Mouse (Mus musculus): ENCODE measurements around the gene Prorsd1. TPM values are rescaled to one million over a fixed set of nuclear protein-coding genes. Genes with fewer than 3 reads are reported as not detected.
"Not testable (repeated sequence)": the region's sequence is repeated elsewhere in the genome, so short reads cannot be mapped to it uniquely, and the experiment has no call there.

Gene Prorsd1
- polyA plus RNA-seq, 1 experiment = 9.3 TPM

- H3K4me3 ChIP-seq (ENCODE audit: insufficient read depth, poor library complexity, severe bottlenecking) = peak overlapping the region; percentile 99
- TF ChIP-seq MYOG (IDR thresholded peaks at IDR 0.05; ENCODE audit: control insufficient read depth, extremely low read depth, insufficient read length) = no peak
- no peak for TF ChIP-seq MYOD1 (IDR thresholded peaks at IDR 0.05; ENCODE audit: control insufficient read depth, insufficient read length, low read depth)
- no peak for TF ChIP-seq CTCF (IDR thresholded peaks at IDR 0.05; ENCODE audit: control insufficient read depth, insufficient read depth, insufficient read length)
- TF ChIP-seq FOSL1 (IDR thresholded peaks at IDR 0.05; ENCODE audit: insufficient read depth, low read length, poor library complexity, severe bottlenecking) = no peak
- TF ChIP-seq CEBPB (IDR thresholded peaks at IDR 0.05; ENCODE audit: low read depth) = no peak
- H3K79me2 ChIP-seq (ENCODE audit: control insufficient read depth, insufficient read depth) = peaks cover 24% of the 10 kb centered on the region
- H3K27me3 ChIP-seq (ENCODE audit: control insufficient read depth, insufficient read depth, insufficient read length) = no peaks in the 10 kb centered on the region
- H3K79me3 ChIP-seq (ENCODE audit: low read depth) = peaks cover 17% of the 10 kb centered on the region
- H3K36me3 ChIP-seq (ENCODE audit: control insufficient read depth, insufficient read depth) = peaks cover 36% of the 10 kb centered on the region
- H3ac ChIP-seq (ENCODE audit: control insufficient read depth, insufficient read length, low read depth) = peak overlapping the region; percentile 74
Measured at GRCm38 (mm10) chr11:29548504-29549424, 33.9 kb upstream of the Prorsd1 start.

DNA sequence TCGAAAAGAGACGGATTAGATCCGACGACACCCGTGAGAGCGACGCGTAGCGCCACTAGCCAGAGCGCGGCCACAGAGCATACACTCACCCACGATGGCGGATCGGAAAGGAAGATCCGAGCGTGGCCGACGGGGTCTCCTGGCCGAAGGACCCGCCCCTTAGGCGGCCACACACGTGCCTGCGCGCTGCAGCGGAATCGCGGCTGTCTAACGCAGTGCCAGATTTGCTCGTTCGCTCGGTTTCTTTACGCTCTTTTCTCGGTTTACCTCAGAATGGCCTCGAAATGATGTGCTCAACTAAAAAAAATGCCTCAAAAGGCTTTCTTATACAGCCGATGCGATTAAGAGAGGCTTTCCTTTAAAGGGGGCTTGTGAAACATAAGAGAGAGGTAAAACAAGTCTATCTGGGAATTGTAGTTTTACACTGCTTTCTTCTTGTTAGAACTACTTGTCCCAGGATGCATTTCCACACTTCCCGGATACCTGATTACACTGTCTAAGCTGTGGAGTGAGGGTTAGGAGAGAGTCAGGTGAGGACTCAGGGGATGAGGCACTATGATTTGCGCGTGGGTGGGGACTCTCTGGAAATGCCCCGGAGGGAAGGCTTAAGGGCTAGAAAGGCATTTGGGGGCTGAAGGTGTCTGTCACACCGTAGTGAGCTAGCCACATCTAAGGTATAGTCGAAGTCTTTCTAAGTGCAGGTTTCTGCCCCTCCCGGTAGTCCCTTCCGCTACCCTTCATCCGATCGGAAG, 33.1 kb upstream of the Prorsd1 start, which contains the start of the genes Clhc1 and Rps27a:
Clhc1 (plus strand) TSS at position 199 of the 752 bp plus-strand sequence.
Rps27a (minus strand) TSS at position 358 of the 752 bp plus-strand sequence.
- H3ac ChIP-seq (ENCODE audit: control insufficient read depth, insufficient read length, low read depth) = peak within 1 kb of the TSS; percentile 94
- H3K79me2 ChIP-seq (ENCODE audit: control insufficient read depth, insufficient read depth) = peaks cover 24% of the 10 kb centered on the region
- H3K36me3 ChIP-seq (ENCODE audit: control insufficient read depth, insufficient read depth) = peaks cover 43% of the 10 kb centered on the region
- H3K4me3 ChIP-seq (ENCODE audit: insufficient read depth, poor library complexity, severe bottlenecking) = peak within 1 kb of the TSS; percentile 99
- TF ChIP-seq MAX (IDR thresholded peaks at IDR 0.05) = peak; percentile 100
- no peak for TF ChIP-seq CEBPB (IDR thresholded peaks at IDR 0.05; ENCODE audit: low read depth)
- H3K79me3 ChIP-seq (ENCODE audit: low read depth) = peaks cover 17% of the 10 kb centered on the region
- no peaks in the 10 kb centered on the region for H3K27me3 ChIP-seq (ENCODE audit: control insufficient read depth, insufficient read depth, insufficient read length)

DNA sequence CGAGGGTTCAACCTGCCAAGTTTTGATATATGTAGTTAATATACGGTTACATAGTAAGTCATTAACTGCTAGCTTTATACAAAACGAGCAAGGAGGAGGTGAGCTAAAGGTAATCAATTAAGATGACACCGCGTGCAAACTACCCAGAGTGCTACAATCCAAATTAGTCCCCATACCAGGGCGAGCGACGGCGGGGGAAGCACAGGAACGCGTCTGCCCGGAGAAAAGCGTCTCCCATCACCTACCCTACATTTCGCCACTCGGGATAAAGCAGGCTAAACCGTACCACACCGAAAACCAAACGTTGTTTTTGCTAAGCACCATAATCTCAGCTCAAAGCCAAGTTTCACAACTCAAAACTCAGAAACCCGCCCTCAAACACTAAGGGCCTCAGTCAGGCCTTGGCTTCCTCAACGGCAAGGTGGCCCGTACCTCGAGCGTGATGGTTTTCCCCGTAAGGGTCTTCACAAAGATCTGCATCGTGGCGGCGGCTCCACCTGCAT, 32.5 kb upstream of the Prorsd1 start:
- no peaks in the 10 kb centered on the region for H3K27me3 ChIP-seq (ENCODE audit: control insufficient read depth, insufficient read depth, insufficient read length)
- peaks cover 24% of the 10 kb centered on the region for H3K79me2 ChIP-seq (ENCODE audit: control insufficient read depth, insufficient read depth)
- H3K36me3 ChIP-seq (ENCODE audit: control insufficient read depth, insufficient read depth) = peaks cover 49% of the 10 kb centered on the region
- peak overlapping the region; percentile 99 for H3K4me3 ChIP-seq (ENCODE audit: insufficient read depth, poor library complexity, severe bottlenecking)
- TF ChIP-seq CEBPB (IDR thresholded peaks at IDR 0.05; ENCODE audit: low read depth) (no peak), MAX (IDR thresholded peaks at IDR 0.05) (no peak), MYOD1 (IDR thresholded peaks at IDR 0.05; ENCODE audit: control insufficient read depth, insufficient read length, low read depth) (no peak), MYOG (IDR thresholded peaks at IDR 0.05; ENCODE audit: control insufficient read depth, extremely low read depth, insufficient read length) (no peak), USF1 (IDR thresholded peaks at IDR 0.05; ENCODE audit: low read depth) (no peak), FOSL1 (IDR thresholded peaks at IDR 0.05; ENCODE audit: insufficient read depth, low read length, poor library complexity, severe bottlenecking) (no peak), CTCF (IDR thresholded peaks at IDR 0.05; ENCODE audit: control insufficient read depth, insufficient read depth, insufficient read length) (no peak)
- H3ac ChIP-seq (ENCODE audit: control insufficient read depth, insufficient read length, low read depth) = peak overlapping the region; percentile 94
- H3K79me3 ChIP-seq (ENCODE audit: low read depth) = peaks cover 17% of the 10 kb centered on the region

DNA sequence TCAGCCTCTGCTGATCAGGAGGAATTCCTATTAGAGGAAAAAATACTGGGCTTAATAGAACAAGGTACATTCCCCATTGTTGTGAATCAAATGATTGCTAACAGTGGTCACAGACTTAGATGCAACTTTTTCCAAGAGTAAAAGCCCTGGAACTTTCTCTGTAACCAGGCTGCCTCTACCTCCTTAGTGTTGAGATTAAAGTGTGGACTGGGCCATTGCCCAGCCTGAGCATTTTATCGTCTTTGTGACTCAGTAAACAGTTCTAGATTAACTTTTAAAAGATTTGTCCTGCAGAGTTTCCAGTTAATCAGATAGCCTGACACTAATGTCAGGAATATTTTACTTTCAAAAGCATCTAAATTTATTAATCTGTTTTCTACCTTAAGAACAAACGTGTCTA, 31.9 kb upstream of the Prorsd1 start:
- peaks cover 17% of the 10 kb centered on the region for H3K79me3 ChIP-seq (ENCODE audit: low read depth)
- H3K79me2 ChIP-seq (ENCODE audit: control insufficient read depth, insufficient read depth) = peaks cover 24% of the 10 kb centered on the region
- H3K27me3 ChIP-seq (ENCODE audit: control insufficient read depth, insufficient read depth, insufficient read length) = no peaks in the 10 kb centered on the region
- peak overlapping the region; percentile 18 for H3ac ChIP-seq (ENCODE audit: control insufficient read depth, insufficient read length, low read depth)
- H3K36me3 ChIP-seq (ENCODE audit: control insufficient read depth, insufficient read depth) = peaks cover 52% of the 10 kb centered on the region
- peak overlapping the region; percentile 99 for H3K4me3 ChIP-seq (ENCODE audit: insufficient read depth, poor library complexity, severe bottlenecking)
- no peak for TF ChIP-seq MYOD1 (IDR thresholded peaks at IDR 0.05; ENCODE audit: control insufficient read depth, insufficient read length, low read depth)
- TF ChIP-seq CTCF (IDR thresholded peaks at IDR 0.05; ENCODE audit: control insufficient read depth, insufficient read depth, insufficient read length) = no peak
- TF ChIP-seq CEBPB (IDR thresholded peaks at IDR 0.05; ENCODE audit: low read depth) = no peak
- TF ChIP-seq USF1 (IDR thresholded peaks at IDR 0.05; ENCODE audit: low read depth) = no peak
- no peak for TF ChIP-seq MYOG (IDR thresholded peaks at IDR 0.05; ENCODE audit: control insufficient read depth, extremely low read depth, insufficient read length)
- no peak for TF ChIP-seq FOSL1 (IDR thresholded peaks at IDR 0.05; ENCODE audit: insufficient read depth, low read length, poor library complexity, severe bottlenecking)
- no peak for TF ChIP-seq MAX (IDR thresholded peaks at IDR 0.05)

GRCm38 (mm10) chr11:29546297-29546696, 31.5 kb upstream of the Prorsd1 start:
- Histone ChIP-seq H3K79me2 (ENCODE audit: control insufficient read depth, insufficient read depth) (peaks cover 24% of the 10 kb centered on the region), H3K36me3 (ENCODE audit: control insufficient read depth, insufficient read depth) (peaks cover 57% of the 10 kb centered on the region), H3ac (ENCODE audit: control insufficient read depth, insufficient read length, low read depth) (peak overlapping the region; percentile 18), H3K4me3 (ENCODE audit: insufficient read depth, poor library complexity, severe bottlenecking) (peak overlapping the region; percentile 99), H3K79me3 (ENCODE audit: low read depth) (peaks cover 17% of the 10 kb centered on the region)
- not testable (repeated sequence) for H3K27me3 ChIP-seq (ENCODE audit: control insufficient read depth, insufficient read depth, insufficient read length)

GRCm38 (mm10) chr11:29545150-29545752, 30.4 kb upstream of the Prorsd1 start:
- Histone ChIP-seq H3K79me3 (ENCODE audit: low read depth) (peaks cover 17% of the 10 kb centered on the region), H3K79me2 (ENCODE audit: control insufficient read depth, insufficient read depth) (peaks cover 24% of the 10 kb centered on the region), H3K36me3 (ENCODE audit: control insufficient read depth, insufficient read depth) (peaks cover 67% of the 10 kb centered on the region)
- H3K27me3 ChIP-seq (ENCODE audit: control insufficient read depth, insufficient read depth, insufficient read length); H3ac ChIP-seq (ENCODE audit: control insufficient read depth, insufficient read length, low read depth); H3K4me3 ChIP-seq (ENCODE audit: insufficient read depth, poor library complexity, severe bottlenecking): not testable (repeated sequence)

Measured in C2C12 (cell line).